Mouse (Mus musculus) cerebellum, adult 2 months (tissue): Measurements from ENCODE around the gene Gm45208. TPM values are rescaled to one million over a fixed set of nuclear protein-coding genes. Genes with fewer than 3 reads are reported as not detected.
A peak's percentile ranks its signal among the peaks of the same experiment; 100 is the strongest.
"Not testable (repeated sequence)": the region's sequence is repeated elsewhere in the genome, so short reads cannot be mapped to it uniquely, and the experiment has no call there.

Experiments
- DNase-seq, 2 experiments: peaks; one replicate each; pipeline ENCODE4 v3.0.0; 2021
- H3K27ac ChIP-seq: fragments of 200-500 bp; 2 replicates; pipeline ENCODE4 v1.5.1; 2012; ENCODE audit warnings: low read length, control low read depth, inconsistent platforms; ENCODE audit not compliant: insufficient read depth
- H3K27me3 ChIP-seq: fragments of 200-500 bp; 2 replicates; pipeline ENCODE4 v1.6.1; 2012; ENCODE audit warnings: inconsistent platforms, mild to moderate bottlenecking, low read length, moderate library complexity; ENCODE audit not compliant: control insufficient read depth, insufficient read depth
- H3K4me1 ChIP-seq: fragments of 200-500 bp; 2 replicates; pipeline ENCODE4 v1.6.1; 2011; ENCODE audit warnings: low read length; ENCODE audit not compliant: control insufficient read depth, insufficient read depth
- H3K4me3 ChIP-seq: fragments of 200-500 bp; replicated peaks from 2 replicates; pipeline ENCODE3; 2011; ENCODE audit warnings: mild to moderate bottlenecking, low read depth, low read length, control low read depth; ENCODE audit not compliant: insufficient read depth
- CTCF ChIP-seq: fragments of 200-500 bp; IDR thresholded peaks from 2 replicates; pipeline ENCODE4 v1.5.1; 2011; ENCODE audit warnings: low read depth, mild to moderate bottlenecking, control low read depth, low read length, moderate library complexity, borderline replicate concordance; ENCODE audit not compliant: insufficient read depth
- POLR2A ChIP-seq: fragments of 200-500 bp; IDR thresholded peaks from 2 replicates; pipeline ENCODE4 v1.6.1; 2011; ENCODE audit warnings: low read length, control low read depth, borderline replicate concordance; ENCODE audit not compliant: insufficient read depth
- WGBS: fragments of 180-500 bp; shearing (Covaris S2); methylation state at CpG from one replicate; pipeline ENCODE4 v1.1.7; 2018; 5-methylcytosine and 5-hydroxymethylcytosine counted together
- polyA plus RNA-seq: library from polyadenylated mRNA; depleted of rRNA; stranded (reverse); fragments of >200 nt; gene quantifications from 2 replicates; pipeline ENCODE4 v1.2.3, GENCODE M21; 2012

Gm45208 gene
- polyA plus RNA-seq, 1 experiment, result not detected

GRCm38 (mm10) chrX:7680057-7680412, 42.0 kb upstream of the Gm45208 start:
- WGBS, result 15% methylated on average over 12 of the region's 12 CpGs
- no peak for TF ChIP-seq POLR2A
- TF ChIP-seq CTCF, result no peak
- DNase-seq, result no peak
- H3K27me3 ChIP-seq, result no peaks in the 10 kb centered on the region
- H3K4me1 ChIP-seq, result peaks cover 5% of the 10 kb centered on the region; the same call in 1 of the 2 replicates
- peak overlapping the region; percentile 47 for H3K4me3 ChIP-seq
- H3K27ac ChIP-seq, result no peak overlapping the region

GRCm38 (mm10) chrX:7680864-7681263, 41.2 kb upstream of the Gm45208 start, which contains the start of gene Magix:
Gene Magix, minus strand, starts transcription at chrX:7681251.
- no peak for TF ChIP-seq CTCF
- no peak for TF ChIP-seq POLR2A

GRCm38 (mm10) chrX:7688321-7688720, 33.7 kb upstream of the Gm45208 start:
- no peaks in the 10 kb centered on the region for H3K27me3 ChIP-seq
- no peak for TF ChIP-seq CTCF
- TF ChIP-seq POLR2A, result no peak
- peaks cover 5% of the 10 kb centered on the region for H3K4me1 ChIP-seq
- H3K27ac ChIP-seq, result no peak overlapping the region; the same call in 1 of the 2 replicates
- DNase-seq, result peak; percentile 24 to 63
- H3K4me3 ChIP-seq, result no peak overlapping the region
- 28% methylated on average over 2 of the region's 2 CpGs for WGBS

More at GRCm38 (mm10) chrX:7680864-7681263, 41.2 kb upstream of the Gm45208 start, which contains the start of gene Magix:
- Histone ChIP-seq H3K27ac (peak within 1 kb of the TSS; percentile 19), H3K4me1 (peaks cover 5% of the 10 kb centered on the region; the same call in 1 of the 2 replicates), H3K4me3 (peak within 1 kb of the TSS; percentile 47), H3K27me3 (no peaks in the 10 kb centered on the region)
- 10% methylated on average over 14 of the region's 14 CpGs for WGBS
- peak; percentile 62 to 68 for DNase-seq

DNA sequence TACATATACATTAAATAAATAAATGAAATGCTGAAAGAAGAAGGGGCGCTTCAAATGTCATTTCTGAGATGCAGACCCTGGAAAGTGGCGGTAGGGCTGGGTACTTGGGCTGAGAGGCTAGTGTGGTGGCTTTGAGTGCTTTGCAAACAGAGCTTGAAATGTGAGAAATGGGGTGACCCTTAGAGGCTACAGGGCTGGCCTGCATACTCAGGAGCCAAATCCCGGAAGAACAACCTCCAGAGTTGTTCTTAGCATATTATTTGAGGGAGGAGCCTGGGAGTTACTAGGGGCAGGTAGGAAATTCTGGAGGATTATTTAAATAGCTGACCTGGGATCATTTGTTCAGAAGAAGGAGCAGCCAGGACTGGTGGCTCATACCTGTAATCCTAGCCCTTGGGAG, 31.6 kb upstream of the Gm45208 start:
- no peak for DNase-seq
- H3K27me3 ChIP-seq, result no peaks in the 10 kb centered on the region
- WGBS, result 79% methylated on average over 3 of the region's 3 CpGs
- TF ChIP-seq POLR2A, result no peak
- TF ChIP-seq CTCF, result no peak
- no peak overlapping the region for H3K4me3 ChIP-seq
- no peak overlapping the region for H3K27ac ChIP-seq
- H3K4me1 ChIP-seq, result peaks cover 5% of the 10 kb centered on the region

DNA sequence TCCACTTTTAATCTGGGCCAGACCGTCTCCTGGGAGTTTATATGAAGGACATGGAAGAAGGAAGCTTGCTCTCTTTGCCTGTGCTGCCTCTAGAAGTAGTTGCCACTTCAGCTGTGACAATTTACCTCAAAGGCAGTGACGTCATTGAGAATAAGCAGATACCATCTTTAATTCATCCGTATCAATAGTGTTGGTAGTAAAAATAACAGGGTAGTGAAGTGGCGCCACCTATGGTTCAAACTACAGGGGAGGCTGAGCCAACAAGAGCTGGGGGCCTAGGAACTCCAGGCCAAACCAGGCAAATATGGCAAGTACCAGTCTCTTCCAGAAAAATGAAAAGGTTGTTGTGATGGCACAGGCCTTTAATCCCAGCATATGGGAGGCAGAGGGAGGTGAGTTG, 29.2 kb upstream of the Gm45208 start:
- DNase-seq, result peak in 1 of 2 experiments; percentile 25
- no peak overlapping the region for H3K4me3 ChIP-seq
- 29% methylated on average over 4 of the region's 4 CpGs for WGBS
- TF ChIP-seq CTCF (peak; percentile 45; the same call in 1 of the 2 replicates), POLR2A (no peak)
- H3K4me1 ChIP-seq, result peaks cover 5% of the 10 kb centered on the region
- H3K27me3 ChIP-seq, result no peaks in the 10 kb centered on the region
- no peak overlapping the region for H3K27ac ChIP-seq

GRCm38 (mm10) chrX:7696520-7696919, 25.5 kb upstream of the Gm45208 start:
- DNase-seq, result no peak
- no peak for TF ChIP-seq POLR2A
- no peak for TF ChIP-seq CTCF
- no peaks in the 10 kb centered on the region for H3K27me3 ChIP-seq
- H3K4me1 ChIP-seq, result 0 out of 2 replicates have a peak, but pooled peaks cover 3% of the 10 kb centered on the region
- no peak overlapping the region for H3K27ac ChIP-seq
- peak overlapping the region; percentile 32 for H3K4me3 ChIP-seq
- WGBS, result 34% methylated on average over 6 of the region's 6 CpGs

GRCm38 (mm10) chrX:7696954-7697381, 25.1 kb upstream of the Gm45208 start, which contains the start of gene Gpkow:
Gene Gpkow, plus strand, starts transcription at chrX:7697131.
- H3K27ac ChIP-seq, result no peak within 1 kb of the TSS
- H3K27me3 ChIP-seq, result no peaks in the 10 kb centered on the region
- H3K4me1 ChIP-seq, result 0 out of 2 replicates have a peak, but pooled peaks cover 3% of the 10 kb centered on the region
- H3K4me3 ChIP-seq, result peak within 1 kb of the TSS; percentile 88
- 3% methylated on average over 33 of the region's 33 CpGs for whole genome bisulfite sequencing
- peak; percentile 82 to 90 for DNase-seq
- TF ChIP-seq POLR2A (peak; percentile 67; the same call in 1 of the 2 replicates), CTCF (no peak)

DNA sequence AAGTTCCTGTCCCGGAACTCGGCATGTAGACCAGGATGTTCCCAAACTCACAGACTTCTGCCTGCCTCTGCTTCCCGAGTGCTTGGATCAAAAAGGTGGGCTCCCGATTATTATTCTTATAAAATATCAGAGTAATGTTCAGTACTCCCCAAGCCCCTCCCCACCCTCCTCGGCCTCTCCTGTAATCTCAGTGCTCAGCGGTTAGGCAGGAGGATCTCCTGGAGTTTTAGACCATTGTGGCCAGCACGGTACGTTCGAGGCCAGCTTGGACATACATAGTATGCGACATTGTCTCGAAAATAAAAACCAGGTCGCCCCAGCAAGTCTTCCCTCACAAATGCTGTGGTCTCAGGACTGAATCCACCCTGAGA, 8.3 kb upstream of the Gm45208 start:
- H3K27ac ChIP-seq, H3K27me3 ChIP-seq, H3K4me1 ChIP-seq, DNase-seq: not testable (repeated sequence)
- H3K4me3 ChIP-seq, result peak overlapping the region; percentile 67
- 14% methylated on average over 5 of the region's 12 CpGs for WGBS

- peak within 1 kb of the TSS; percentile 67 for H3K4me3 ChIP-seq
- DNase-seq, result peak; percentile 94 to 97
- not testable (repeated sequence) for H3K4me1 ChIP-seq, H3K27me3 ChIP-seq
- H3K27ac ChIP-seq, result peak within 1 kb of the TSS; percentile 88
- WGBS, result 7% methylated on average over 44 of the region's 60 CpGs
Measured at GRCm38 (mm10) chrX:7714135-7714899, 7.7 kb upstream of the Gm45208 start, which contains the start of gene Wdr45. Gene Wdr45, plus strand, starts transcription at chrX:7714333.

DNA sequence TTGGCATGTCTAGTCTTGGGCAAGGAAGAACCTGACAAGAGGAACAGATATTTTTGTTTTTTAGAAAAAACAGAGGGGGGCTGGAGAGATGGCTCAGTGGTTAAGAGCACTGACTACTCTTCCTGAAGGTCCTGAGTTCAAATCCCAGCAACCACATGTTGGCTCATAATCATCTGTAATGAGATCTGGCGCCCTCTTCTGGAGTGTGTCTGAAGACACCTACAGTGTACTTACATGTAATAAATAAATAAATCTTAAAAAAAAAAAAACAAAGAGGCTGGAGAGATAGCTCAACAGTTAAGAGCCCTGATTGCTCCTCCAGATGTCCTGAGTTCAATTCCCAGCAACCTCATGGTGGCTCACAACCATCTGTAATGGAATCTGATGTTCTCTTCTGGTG, 6.0 kb upstream of the Gm45208 start:
- not testable (repeated sequence) for H3K27ac ChIP-seq, H3K27me3 ChIP-seq, H3K4me1 ChIP-seq, DNase-seq, H3K4me3 ChIP-seq
- WGBS, result 35% methylated on average over 1 of the region's 1 CpGs
